Mouse (Mus musculus): ENCODE measurements around the gene Msrb2. TPM values are rescaled to one million over a fixed set of nuclear protein-coding genes. Genes with fewer than 3 reads are reported as not detected.

Gene Msrb2
- polyA plus RNA-seq (2012; rRNA removed) = 26.1 and 31.7 TPM in 2 replicates

- peak; percentile 77 for DNase-seq (ENCODE audit: low spot score)
Observed at GRCm38 (mm10) chr2:19371390-19372158, at the start of gene Msrb2. Gene Msrb2, plus strand, starts transcription at chr2:19371440.

- DNase-seq (ENCODE audit: low spot score) = no peak
Observed at GRCm38 (mm10) chr2:19322448-19322847, 48.8 kb upstream of the Msrb2 start.

GRCm38 (mm10) chr2:19326376-19326775 is 44.9 kb upstream of the Msrb2 start:
- no peak for DNase-seq (ENCODE audit: low spot score)

GRCm38 (mm10) chr2:19327811-19328210 is 43.4 kb upstream of the Msrb2 start:
- DNase-seq (ENCODE audit: low spot score) = no peak

- no peak for DNase-seq (ENCODE audit: low spot score)
Observed at GRCm38 (mm10) chr2:19343901-19344635, 27.2 kb upstream of the Msrb2 start.

- DNase-seq (ENCODE audit: low spot score) = peak; percentile 53
Observed at GRCm38 (mm10) chr2:19344636-19345413, 26.4 kb upstream of the Msrb2 start.

- DNase-seq (ENCODE audit: low spot score) = no peak
Observed at GRCm38 (mm10) chr2:19345414-19345964, 25.8 kb upstream of the Msrb2 start.

GRCm38 (mm10) chr2:19348454-19348853 is 22.8 kb upstream of the Msrb2 start:
- no peak for DNase-seq (ENCODE audit: low spot score)

- no peak for DNase-seq (ENCODE audit: low spot score)
Observed at GRCm38 (mm10) chr2:19350167-19350566, 21.1 kb upstream of the Msrb2 start.

GRCm38 (mm10) chr2:19351615-19352253 is 19.5 kb upstream of the Msrb2 start:
- DNase-seq (ENCODE audit: low spot score) = no peak

GRCm38 (mm10) chr2:19353158-19353557 is 18.1 kb upstream of the Msrb2 start:
- no peak for DNase-seq (ENCODE audit: low spot score)

- DNase-seq (ENCODE audit: low spot score) = no peak
Observed at GRCm38 (mm10) chr2:19362880-19363279, 8.4 kb upstream of the Msrb2 start.

GRCm38 (mm10) chr2:19366426-19366825 is 4.8 kb upstream of the Msrb2 start:
- DNase-seq (ENCODE audit: low spot score) = no peak

- DNase-seq (ENCODE audit: low spot score) = no peak
Observed at GRCm38 (mm10) chr2:19367114-19367513, 4.1 kb upstream of the Msrb2 start.

GRCm38 (mm10) chr2:19373695-19374094 is 2.5 kb downstream of the Msrb2 start:
- no peak for DNase-seq (ENCODE audit: low spot score)

- DNase-seq (ENCODE audit: low spot score) = no peak
Observed at GRCm38 (mm10) chr2:19380446-19380950, 9.3 kb downstream of the Msrb2 start.

GRCm38 (mm10) chr2:19380986-19381385 is 9.7 kb downstream of the Msrb2 start:
- DNase-seq (ENCODE audit: low spot score) = no peak

- DNase-seq (ENCODE audit: low spot score) = no peak
Observed at GRCm38 (mm10) chr2:19382206-19382605, 11.0 kb downstream of the Msrb2 start.

- DNase-seq (ENCODE audit: low spot score) = no peak
Observed at GRCm38 (mm10) chr2:19383006-19383405, 11.8 kb downstream of the Msrb2 start.

- DNase-seq (ENCODE audit: low spot score) = no peak
Observed at GRCm38 (mm10) chr2:19385772-19386171, 14.5 kb downstream of the Msrb2 start.
